Mouse (Mus musculus) frontal cortex, adult (tissue): ENCODE results near the gene Zfp182.

Experiments used
- ATAC-seq: cut with Nextera tagmentation; 2 replicates; pipeline ENCODE4 v1.9.2; 2017; ENCODE audit warnings: mild to moderate bottlenecking, moderate library complexity, mixed read lengths; ENCODE audit not compliant: low TSS enrichment

Zfp182 gene

GRCm38 (mm10) chrX:21061866-21062543 lies at the start of gene Zfp182:
TSS of gene Zfp182 (minus strand) at chrX:21062316.
- ATAC-seq = peak; percentile 100

- peak; percentile 16; the same call in 1 of the 2 replicates for ATAC-seq
Measured at GRCm38 (mm10) chrX:21089867-21090239, 27.7 kb upstream of the Zfp182 start.

- peak; percentile 97 for ATAC-seq
Measured at GRCm38 (mm10) chrX:21088983-21089866, 27.1 kb upstream of the Zfp182 start, which contains the start of gene Zfp300. TSS of gene Zfp300 (minus strand) at chrX:21089527.

- ATAC-seq = peak; percentile 40
Measured at GRCm38 (mm10) chrX:21088645-21088982, 26.5 kb upstream of the Zfp182 start.

GRCm38 (mm10) chrX:21068106-21068505 lies 6.0 kb upstream of the Zfp182 start, which contains the start of gene Spaca5:
TSS of gene Spaca5 (plus strand) at chrX:21068406.
- no peak for ATAC-seq

- no peak for ATAC-seq
Measured at GRCm38 (mm10) chrX:21062544-21062890, 401 bp upstream of the Zfp182 start.

GRCm38 (mm10) chrX:21061460-21061859 lies 656 bp downstream of the Zfp182 start:
- ATAC-seq = peak; percentile 50; the same call in 1 of the 2 replicates

GRCm38 (mm10) chrX:20980901-20981300 lies 81.2 kb downstream of the Zfp182 start:
- no peak for ATAC-seq
